Mouse (Mus musculus): ENCODE data around the gene Olfr1359.

The Olfr1359 gene

GRCm38 (mm10) chr13:21722993-21723836, 25.3 kb downstream of the Olfr1359 start:
- no peak for DNase-seq (ENCODE audit: low spot score in 2 of 2)

- no peak for DNase-seq (ENCODE audit: low spot score in 2 of 2)
Measured at GRCm38 (mm10) chr13:21727948-21728572, 30.1 kb downstream of the Olfr1359 start.

- no peak for DNase-seq (ENCODE audit: low spot score in 2 of 2)
Measured at GRCm38 (mm10) chr13:21729544-21729943, 31.6 kb downstream of the Olfr1359 start.

- no peak for DNase-seq (ENCODE audit: low spot score in 2 of 2)
Measured at GRCm38 (mm10) chr13:21733466-21733865, 35.6 kb downstream of the Olfr1359 start.

DNA sequence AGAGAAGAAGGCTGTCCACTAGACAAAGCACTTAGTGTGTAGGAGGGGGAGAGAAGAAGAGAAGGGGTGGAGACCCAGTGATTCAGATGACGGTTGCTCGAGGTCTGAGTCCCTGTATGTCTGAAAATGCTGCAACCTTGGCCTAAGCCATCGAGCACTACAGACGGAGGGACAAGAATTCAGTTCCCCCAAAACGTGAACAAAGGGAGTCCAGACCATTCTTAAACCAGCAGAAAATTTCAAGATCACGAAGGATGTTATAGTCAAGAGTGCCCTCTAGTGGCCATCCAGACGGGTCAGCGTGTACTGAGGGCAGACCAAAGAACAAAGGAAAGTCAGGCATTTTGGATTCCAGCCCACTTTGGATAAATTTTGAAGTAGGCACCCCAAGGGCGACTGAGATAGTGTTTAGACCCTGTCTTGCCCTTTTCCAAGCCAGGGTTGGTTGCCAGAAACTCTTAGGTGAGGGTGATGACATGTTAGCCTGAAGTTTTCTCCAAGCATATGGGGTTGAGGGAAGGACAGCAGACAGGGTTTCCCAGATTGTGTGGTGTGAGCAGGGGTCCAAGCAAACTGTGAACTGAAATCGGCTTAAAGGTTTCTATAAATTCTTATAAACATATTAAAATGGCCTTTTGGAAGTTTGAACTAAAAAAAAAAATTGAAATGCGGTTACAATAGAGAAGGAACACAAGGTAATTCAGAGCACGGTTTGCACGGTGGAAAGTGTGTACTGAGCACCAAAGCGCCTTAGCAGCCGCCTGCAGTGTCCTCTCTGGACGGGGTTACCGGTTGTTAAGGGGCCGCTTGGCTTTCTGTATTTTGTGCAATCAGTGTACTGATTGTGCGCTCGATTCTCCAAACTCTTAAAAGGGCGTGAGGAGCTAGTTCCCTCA, 36.3 kb downstream of the Olfr1359 start:
- peak; percentile 79 to 82 for DNase-seq (ENCODE audit: low spot score in 2 of 2)

DNA sequence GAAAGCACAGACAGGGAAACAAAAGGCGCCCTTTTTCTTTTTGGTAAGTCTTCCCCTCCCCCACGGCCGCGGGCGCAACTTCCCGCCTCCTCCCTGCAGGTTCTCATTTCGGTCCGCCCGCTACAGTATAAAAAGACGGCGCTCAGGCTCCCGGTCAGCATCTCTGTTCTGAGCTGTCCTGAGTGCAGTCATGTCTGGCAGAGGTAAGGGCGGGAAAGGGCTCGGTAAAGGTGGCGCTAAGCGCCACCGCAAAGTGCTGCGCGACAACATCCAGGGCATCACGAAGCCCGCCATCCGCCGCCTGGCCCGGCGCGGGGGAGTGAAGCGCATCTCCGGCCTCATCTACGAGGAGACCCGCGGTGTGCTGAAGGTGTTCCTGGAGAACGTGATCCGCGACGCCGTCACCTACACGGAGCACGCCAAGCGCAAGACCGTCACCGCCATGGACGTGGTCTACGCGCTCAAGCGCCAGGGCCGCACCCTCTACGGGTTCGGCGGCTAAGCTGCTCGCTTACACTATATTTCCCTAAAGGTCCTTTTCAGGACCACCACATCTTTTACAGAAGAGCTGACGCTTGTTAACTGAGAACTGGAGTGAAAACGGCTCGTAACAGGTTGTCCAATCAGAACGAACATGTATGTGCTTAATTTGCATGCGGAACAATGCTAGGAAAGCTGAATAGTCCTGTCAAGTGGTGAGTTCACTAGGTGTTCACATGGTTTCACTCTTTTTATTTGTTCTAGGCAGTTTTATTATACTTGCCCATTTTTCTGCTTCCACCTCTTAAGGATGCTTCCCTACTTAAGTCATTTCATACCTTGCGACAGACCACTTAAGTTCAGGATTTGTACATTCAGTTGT, 37.2 kb downstream of the Olfr1359 start, which contains the start of gene Hist1h4j:
TSS of gene Hist1h4j (plus strand) at position 159 of the 862 bp plus-strand sequence.
- DNase-seq (ENCODE audit: low spot score in 2 of 2) = peak; percentile 72 to 82

GRCm38 (mm10) chr13:21745006-21745405, 47.1 kb downstream of the Olfr1359 start:
- DNase-seq (ENCODE audit: low spot score in 2 of 2) = no peak

- DNase-seq (ENCODE audit: low spot score in 2 of 2) = no peak
Measured at GRCm38 (mm10) chr13:21749387-21750158, 51.7 kb downstream of the Olfr1359 start.

- peak; percentile 93 to 95 for DNase-seq (ENCODE audit: low spot score in 2 of 2)
Measured at GRCm38 (mm10) chr13:21750159-21751017, 52.5 kb downstream of the Olfr1359 start, which contains the start of gene Hist1h4k. Gene Hist1h4k (minus strand): TSS chr13:21750505.

DNA sequence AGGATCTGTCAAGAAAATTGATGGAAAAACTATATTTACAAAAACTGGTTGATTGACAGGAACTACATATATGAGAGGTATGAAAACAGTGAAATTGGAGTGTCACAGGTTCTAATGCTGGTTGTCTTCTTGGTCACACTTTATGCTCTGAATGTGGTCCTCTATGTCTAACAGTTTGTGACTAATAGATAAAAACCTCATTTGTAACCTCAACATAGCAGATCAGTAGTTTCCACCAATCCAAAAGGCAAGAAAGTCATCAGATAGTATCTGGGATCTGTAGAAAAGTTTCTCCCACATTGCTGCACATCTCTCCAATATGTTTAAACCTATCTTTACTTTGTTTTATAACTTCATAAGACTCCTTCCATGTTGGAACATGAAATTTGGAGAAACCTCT, 53.5 kb downstream of the Olfr1359 start:
- DNase-seq (ENCODE audit: low spot score in 2 of 2) = no peak

GRCm38 (mm10) chr13:21751827-21752226, 53.9 kb downstream of the Olfr1359 start:
- DNase-seq (ENCODE audit: low spot score in 2 of 2) = no peak

GRCm38 (mm10) chr13:21752356-21752755, 54.4 kb downstream of the Olfr1359 start:
- DNase-seq (ENCODE audit: low spot score in 2 of 2) = no peak

GRCm38 (mm10) chr13:21753051-21753523, 55.2 kb downstream of the Olfr1359 start:
- DNase-seq (ENCODE audit: low spot score in 2 of 2) = no peak

- DNase-seq (ENCODE audit: low spot score in 2 of 2) = peak; percentile 75 to 78
Measured at GRCm38 (mm10) chr13:21753524-21754285, 55.8 kb downstream of the Olfr1359 start, which contains the start of the genes Hist1h2ak and Hist1h2bn. Gene Hist1h2ak (minus strand): TSS chr13:21753827. Gene Hist1h2bn (plus strand): TSS chr13:21754123.

- DNase-seq (ENCODE audit: low spot score in 2 of 2) = peak; percentile 37 to 40
Measured at GRCm38 (mm10) chr13:21754294-21755001, 56.5 kb downstream of the Olfr1359 start.

DNA sequence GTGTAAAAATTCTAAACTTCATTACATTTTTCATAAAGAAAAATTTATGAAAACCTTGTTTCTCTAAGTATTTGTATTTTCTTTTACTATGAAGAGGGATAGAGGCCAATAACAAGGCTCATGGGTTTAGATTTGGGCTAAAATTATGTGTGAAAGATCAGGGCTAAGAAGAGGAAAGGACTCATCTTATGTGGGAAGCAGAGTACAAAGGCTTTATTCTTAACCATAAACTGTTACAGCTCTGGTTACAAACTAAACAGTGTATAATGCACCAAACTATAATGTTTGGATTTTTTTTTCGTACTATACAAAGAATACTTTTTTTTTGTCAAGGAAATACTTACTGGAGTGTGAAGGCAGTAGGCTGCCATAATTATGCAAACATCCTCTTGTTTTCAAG, 57.8 kb downstream of the Olfr1359 start:
- no peak for DNase-seq (ENCODE audit: low spot score in 2 of 2)

All from right cerebral cortex, adult 2 months (tissue).